35 mouse cellular contexts compared by ENCODE assay signal in genomic region chr7:127335604-127336003, GRCm38 (mm10). TPM values are rescaled to one million over a fixed set of nuclear protein-coding genes. Genes with fewer than 3 reads are reported as not detected.
"Had no signal": no experiment of that assay in that cellular context is flagged by ENCODE, and none has a peak within 500 bp of the region (broad histone marks: within the 10 kb centered on the region; RNA-seq: fewer than 3 reads in every experiment).

No protein-coding gene starts in this region.

- H3K9ac ChIP-seq: heart, embryonic 12.5 days; heart, embryonic 13.5 days; heart, embryonic 15.5 days; hindbrain, embryonic 12.5 days; hindbrain, embryonic 13.5 days; hindbrain, embryonic 14.5 days; hindbrain, embryonic 15.5 days; intestine, embryonic 15.5 days; kidney, embryonic 15.5 days had no signal

- H3K4me2 ChIP-seq: heart, embryonic 11.5 days; heart, embryonic 12.5 days; heart, embryonic 13.5 days; heart, embryonic 15.5 days; hindbrain, embryonic 12.5 days; hindbrain, embryonic 13.5 days; hindbrain, embryonic 14.5 days; hindbrain, embryonic 15.5 days; intestine, embryonic 15.5 days; kidney, embryonic 15.5 days had no signal

- H3K27me3 ChIP-seq: heart, embryonic 12.5 days; heart, embryonic 13.5 days; heart, embryonic 15.5 days; hindbrain, embryonic 12.5 days; hindbrain, embryonic 13.5 days; hindbrain, embryonic 15.5 days; intestine, embryonic 15.5 days; kidney, embryonic 15.5 days had no signal

- H3K4me1 ChIP-seq: heart, embryonic 10.5 days; heart, embryonic 13.5 days; heart, embryonic 15.5 days; hindbrain, embryonic 10.5 days; hindbrain, embryonic 12.5 days; hindbrain, embryonic 13.5 days; hindbrain, embryonic 15.5 days; intestine, embryonic 15.5 days; kidney, embryonic 15.5 days had no signal

- H3K4me3 ChIP-seq: heart, embryonic 10.5 days; heart, embryonic 12.5 days; heart, embryonic 13.5 days; heart, embryonic 15.5 days; hindbrain, embryonic 10.5 days; hindbrain, embryonic 12.5 days; hindbrain, embryonic 13.5 days; hindbrain, embryonic 15.5 days; intestine, embryonic 15.5 days; kidney, embryonic 15.5 days; layer of hippocampus, adult 2 months; left cerebral cortex, adult 2 months had no signal

- H3K36me3 ChIP-seq: heart, embryonic 10.5 days; heart, embryonic 12.5 days; heart, embryonic 15.5 days; hindbrain, embryonic 12.5 days; hindbrain, embryonic 13.5 days; hindbrain, embryonic 15.5 days; intestine, embryonic 15.5 days; kidney, embryonic 15.5 days had no signal

- DNase-seq: heart, postnatal 10 days; heart, postnatal 14 days; heart, postnatal 36 days; heart, postnatal 4 days; kidney, adult 11 months; kidney, adult 18-20 months; kidney, adult 8-10 months; kidney, adult 9 months; kidney, postnatal 10 days; kidney, postnatal 14 days; kidney, postnatal 25 days; kidney, postnatal 36 days; kidney, postnatal 4 days; layer of hippocampus, adult 9-11 months; layer of hippocampus, postnatal 36 days had no signal

- H3K9me3 ChIP-seq: heart, embryonic 10.5 days; heart, embryonic 12.5 days; heart, embryonic 13.5 days; heart, embryonic 15.5 days; hindbrain, embryonic 10.5 days; hindbrain, embryonic 12.5 days; hindbrain, embryonic 13.5 days; hindbrain, embryonic 15.5 days; intestine, embryonic 15.5 days; kidney, embryonic 15.5 days had no signal

- H3K27ac ChIP-seq: heart, embryonic 10.5 days; heart, embryonic 13.5 days; heart, embryonic 15.5 days; hindbrain, embryonic 10.5 days; hindbrain, embryonic 12.5 days; hindbrain, embryonic 13.5 days; hindbrain, embryonic 14.5 days; hindbrain, embryonic 15.5 days; hindbrain, postnatal 0 days; intestine, embryonic 15.5 days; kidney, embryonic 15.5 days; kidney, postnatal 0 days; layer of hippocampus, adult 2 months; left cerebral cortex, adult 2 months had no signal

- ATAC-seq: hindbrain, embryonic 16.5 days; hindbrain, postnatal 0 days; inflammation-experienced regulatory T-cells, adult 6 months; intestine, embryonic 15.5 days; intestine, embryonic 16.5 days; intestine, postnatal 0 days had no signal

RNA-seq across cellular contexts. Expression of gene Itgal, which starts 39.5 kb away (rescaled TPM):
- total RNA-seq: hindbrain, postnatal 0 days had no signal
